8 mouse cellular contexts compared by ENCODE assay signal in the genomic region with DNA sequence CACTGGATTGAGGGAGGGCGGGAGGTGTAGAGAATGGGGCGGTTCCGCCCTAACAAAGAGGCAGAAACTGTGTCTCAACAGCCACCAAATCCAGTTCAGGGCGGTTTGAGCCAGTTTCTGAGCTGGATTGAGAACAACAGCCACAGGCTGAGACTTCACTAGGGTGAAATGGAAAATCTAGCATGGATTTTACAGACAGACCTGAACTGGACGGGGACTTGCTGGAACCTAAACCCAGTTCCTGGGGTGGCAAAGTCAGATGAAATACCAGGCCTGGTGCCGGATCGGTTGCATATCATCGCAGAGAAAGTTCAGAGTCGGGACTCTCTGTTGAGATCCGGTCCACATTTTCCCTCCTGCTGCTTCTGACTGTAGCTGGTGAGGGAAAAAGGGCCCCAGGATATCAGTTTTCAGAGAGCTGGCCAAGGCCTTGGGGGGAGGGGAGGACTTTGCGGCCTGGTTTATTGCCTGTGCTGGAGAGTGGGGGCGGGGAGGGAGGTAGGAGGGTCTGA. TPM values are rescaled to one million over a fixed set of nuclear protein-coding genes. Genes with fewer than 3 reads are reported as not detected.
DNase-seq lines count a peak whose midpoint lies in the region; ATAC-seq and TF ChIP-seq lines count a peak whose summit lies in the region.

No protein-coding gene starts in this region.

- ATAC-seq in cerebellum, adult (ENCODE audit: insufficient number of reproducible peaks, low FRiP score, low TSS enrichment): peak; percentile 58
- peak; percentile 80 for ATAC-seq in forebrain, embryonic 12.5 days (ENCODE audit: low FRiP score)
- peak; percentile 86 for ATAC-seq in heart, embryonic 16.5 days (replicated peaks; ENCODE audit: extremely low read depth, insufficient read depth, low FRiP score)
- peak; percentile 83 for ATAC-seq in liver, embryonic 14.5 days (ENCODE audit: insufficient read depth)
- peak; percentile 46 for ATAC-seq in neural tube, embryonic 11.5 days (ENCODE audit: insufficient read depth, low FRiP score, low TSS enrichment)
- peak; percentile 86 for ATAC-seq in stomach, embryonic 16.5 days (ENCODE audit: insufficient read depth, low FRiP score)

- H3K4me2 ChIP-seq in forebrain, embryonic 12.5 days: no peak overlapping the region
- H3K4me2 ChIP-seq in heart, embryonic 16.5 days (ENCODE audit: low read depth, low read length): no peak overlapping the region
- peak overlapping the region; percentile 61 for H3K4me2 ChIP-seq in liver, embryonic 14.5 days (ENCODE audit: low read depth)
- H3K4me2 ChIP-seq in neural tube, embryonic 11.5 days (ENCODE audit: low read depth): no peak overlapping the region
- no peak overlapping the region for H3K4me2 ChIP-seq in stomach, embryonic 16.5 days (ENCODE audit: low read depth, low read length)

- no peaks in the 10 kb centered on the region for H3K27me3 ChIP-seq in ES-Bruce4 (ENCODE audit: control insufficient read depth, insufficient read depth, low read length, poor library complexity, severe bottlenecking)
- H3K27me3 ChIP-seq in forebrain, embryonic 12.5 days: no peaks in the 10 kb centered on the region
- H3K27me3 ChIP-seq in heart, embryonic 16.5 days (ENCODE audit: control insufficient read depth, insufficient read depth, low read length): no peaks in the 10 kb centered on the region
- H3K27me3 ChIP-seq in liver, embryonic 14.5 days (ENCODE audit: control insufficient read depth, insufficient read depth, low read length): no peaks in the 10 kb centered on the region
- no peaks in the 10 kb centered on the region for H3K27me3 ChIP-seq in neural tube, embryonic 11.5 days (ENCODE audit: control insufficient read depth, insufficient read depth, low read length)
- no peaks in the 10 kb centered on the region for H3K27me3 ChIP-seq in stomach, embryonic 16.5 days (ENCODE audit: control insufficient read depth, insufficient read depth, low read length)

- H3K27ac ChIP-seq in ES-Bruce4 (ENCODE audit: insufficient read depth, low read length): peak overlapping the region; percentile 93
- peak overlapping the region; percentile 99 for H3K27ac ChIP-seq in forebrain, embryonic 12.5 days
- peak overlapping the region; percentile 93 for H3K27ac ChIP-seq in heart, embryonic 16.5 days (ENCODE audit: low read length)
- H3K27ac ChIP-seq in liver, embryonic 14.5 days: peak overlapping the region; percentile 98
- peak overlapping the region; percentile 95 for H3K27ac ChIP-seq in neural tube, embryonic 11.5 days (ENCODE audit: low read depth, low read length)
- peak overlapping the region; percentile 91 for H3K27ac ChIP-seq in stomach, embryonic 16.5 days (ENCODE audit: low read length)

- H3K9ac ChIP-seq in ES-Bruce4 (ENCODE audit: low read depth, poor library complexity, severe bottlenecking): no peak overlapping the region
- H3K9ac ChIP-seq in forebrain, embryonic 12.5 days: no peak overlapping the region
- H3K9ac ChIP-seq in heart, embryonic 16.5 days (ENCODE audit: low read length): no peak overlapping the region
- H3K9ac ChIP-seq in liver, embryonic 14.5 days (replicated peaks): no peak overlapping the region; the same call in 1 of the 2 replicates
- no peak overlapping the region for H3K9ac ChIP-seq in neural tube, embryonic 11.5 days (ENCODE audit: low read length)
- H3K9ac ChIP-seq in stomach, embryonic 16.5 days (ENCODE audit: low read length): no peak overlapping the region

- H3K4me3 ChIP-seq in ES-Bruce4 (ENCODE audit: low read depth, low read length): no peak overlapping the region
- H3K4me3 ChIP-seq in forebrain, embryonic 12.5 days (replicated peaks): no peak overlapping the region
- H3K4me3 ChIP-seq in heart, embryonic 16.5 days (ENCODE audit: low read length): no peak overlapping the region
- H3K4me3 ChIP-seq in liver, embryonic 14.5 days (ENCODE audit: insufficient read depth in 1 of 2, low read depth in 2 of 2, low read length in 2 of 2): peak overlapping the region; percentile 11 to 23; a peak in 2 of 4 replicates
- no peak overlapping the region for H3K4me3 ChIP-seq in neural tube, embryonic 11.5 days (ENCODE audit: low read depth, low read length)
- no peak overlapping the region for H3K4me3 ChIP-seq in stomach, embryonic 16.5 days (replicated peaks; ENCODE audit: low read length)

- TF ChIP-seq POLR2A in ES-Bruce4 (IDR thresholded peaks at IDR 0.05; ENCODE audit: insufficient read depth, low read length): no peak

- H3K4me1 ChIP-seq in ES-Bruce4 (ENCODE audit: control insufficient read depth, insufficient read depth, low read length): peaks cover 5% of the 10 kb centered on the region
- peaks cover 47% of the 10 kb centered on the region for H3K4me1 ChIP-seq in forebrain, embryonic 12.5 days
- H3K4me1 ChIP-seq in heart, embryonic 16.5 days (ENCODE audit: control insufficient read depth, insufficient read depth, low read length): peaks cover 49% of the 10 kb centered on the region
- peaks cover 64 to 78% of the 10 kb centered on the region in 2 experiments for H3K4me1 ChIP-seq in liver, embryonic 14.5 days (replicated peaks; ENCODE audit: control insufficient read depth in 2 of 2, insufficient read depth in 2 of 2, low read length in 1 of 2)
- H3K4me1 ChIP-seq in neural tube, embryonic 11.5 days (ENCODE audit: control insufficient read depth, insufficient read depth, low read length): no peaks in the 10 kb centered on the region
- peaks cover 33% of the 10 kb centered on the region for H3K4me1 ChIP-seq in stomach, embryonic 16.5 days (ENCODE audit: control insufficient read depth, insufficient read depth, low read length)

- TF ChIP-seq EP300 in ES-Bruce4 (IDR thresholded peaks at IDR 0.05; ENCODE audit: insufficient read depth, low read depth, low read length): 0 out of 2 replicates have a peak, but pooled peaks have one; percentile 56
- peak; percentile 87 for TF ChIP-seq EP300 in liver, embryonic 14.5 days (IDR thresholded peaks at IDR 0.05; ENCODE audit: low read depth)

- no peaks in the 10 kb centered on the region for H3K36me3 ChIP-seq in ES-Bruce4 (ENCODE audit: control insufficient read depth, insufficient read depth, low read length, poor library complexity, severe bottlenecking)
- no peaks in the 10 kb centered on the region for H3K36me3 ChIP-seq in forebrain, embryonic 12.5 days (replicated peaks)
- 0 out of 2 replicates have a peak, but pooled peaks cover 4% of the 10 kb centered on the region for H3K36me3 ChIP-seq in heart, embryonic 16.5 days (ENCODE audit: control insufficient read depth, insufficient read depth)
- no peaks in the 10 kb centered on the region for H3K36me3 ChIP-seq in liver, embryonic 14.5 days (replicated peaks; ENCODE audit: control insufficient read depth, insufficient read depth, low read depth)
- no peaks in the 10 kb centered on the region for H3K36me3 ChIP-seq in neural tube, embryonic 11.5 days (ENCODE audit: control insufficient read depth, insufficient read depth, low read length)
- no peaks in the 10 kb centered on the region for H3K36me3 ChIP-seq in stomach, embryonic 16.5 days (ENCODE audit: control insufficient read depth, insufficient read depth, low read length)

- WGBS in forebrain, embryonic 12.5 days: 5% methylated on average over 12 of the region's 12 CpGs
- WGBS in heart, embryonic 16.5 days: 2% methylated on average over 12 of the region's 12 CpGs
- under 1% methylated on average over 12 of the region's 12 CpGs for WGBS in liver, embryonic 14.5 days (ENCODE audit: insufficient replicate concordance)
- WGBS in neural tube, embryonic 11.5 days: 7% methylated on average over 12 of the region's 12 CpGs
- WGBS in stomach, embryonic 16.5 days: 6% methylated on average over 12 of the region's 12 CpGs

- peaks cover 39% of the 10 kb centered on the region for H3K9me3 ChIP-seq in ES-Bruce4 (replicated peaks; ENCODE audit: control insufficient read depth, insufficient read depth, low read length, poor library complexity, severe bottlenecking)
- no peaks in the 10 kb centered on the region for H3K9me3 ChIP-seq in forebrain, embryonic 12.5 days
- peaks cover 2% of the 10 kb centered on the region; the same call in 1 of the 2 replicates for H3K9me3 ChIP-seq in heart, embryonic 16.5 days (replicated peaks; ENCODE audit: control insufficient read depth, low read length)
- no peaks in the 10 kb centered on the region for H3K9me3 ChIP-seq in liver, embryonic 14.5 days (ENCODE audit: control insufficient read depth, low read length)
- H3K9me3 ChIP-seq in neural tube, embryonic 11.5 days (ENCODE audit: control insufficient read depth, low read length): no peaks in the 10 kb centered on the region
- H3K9me3 ChIP-seq in stomach, embryonic 16.5 days (replicated peaks; ENCODE audit: control insufficient read depth, low read length): no peaks in the 10 kb centered on the region; the same call in 1 of the 2 replicates

- peak; percentile 96 to 98 for DNase-seq in kidney, postnatal 25 days
- peak; percentile 96 to 97 (median 97) for DNase-seq in liver, embryonic 14.5 days (ENCODE audit: low read depth in 3 of 3, low spot score in 3 of 3)
- peak; percentile 93 for DNase-seq in neural tube, embryonic 11.5 days (ENCODE audit: low spot score)

- TF ChIP-seq CTCF in ES-Bruce4 (IDR thresholded peaks at IDR 0.05; ENCODE audit: low read depth, low read length): no peak
- TF ChIP-seq CTCF in liver, embryonic 14.5 days (IDR thresholded peaks at IDR 0.05; ENCODE audit: low read depth): peak; percentile 17; the same call in 1 of the 2 replicates

RNA-seq across cellular contexts. Expression of gene Atf7ip, which starts 37.5 kb away (rescaled TPM):
- 110 and 114 TPM in 2 replicates for polyA plus RNA-seq in ES-Bruce4 (2011; ENCODE audit: insufficient read depth, insufficient read length, low read depth, missing spikeins)
- 63.2 and 72.4 TPM in 2 replicates for polyA plus RNA-seq in forebrain, embryonic 12.5 days (2016; fragmentation: Nextera tagmentation; extraction: Ambion mirVana)
- polyA plus RNA-seq in heart, embryonic 16.5 days (2015; fragmentation: Nextera tagmentation; extraction: Ambion mirVana): 27.9 and 31.4 TPM in 2 replicates
- polyA plus RNA-seq in liver, embryonic 14.5 days (2012; rRNA removed): 5.8 and 7.2 TPM in 2 replicates
- 14.2 TPM in 2 replicates for polyA plus RNA-seq in liver, embryonic 14.5 days (2014; fragmentation: Nextera tagmentation; extraction: Ambion mirVana)
- 51.1 and 56.4 TPM in 2 replicates for polyA plus RNA-seq in neural tube, embryonic 11.5 days (2014; fragmentation: Nextera tagmentation; extraction: Ambion mirVana)
- 30.0 and 34.0 TPM in 2 replicates for polyA plus RNA-seq in stomach, embryonic 16.5 days (2015; fragmentation: Nextera tagmentation; extraction: Ambion mirVana)

RNA-seq across cellular contexts. Expression of gene E330021D16Rik, which starts 53.1 kb away (rescaled TPM):
- 0.36 TPM in 1 of 2 replicates, not detected in the other for polyA plus RNA-seq in ES-Bruce4 (2011; ENCODE audit: insufficient read depth, insufficient read length, low read depth, missing spikeins)
- not detected in 2 replicates for polyA plus RNA-seq in forebrain, embryonic 12.5 days (2016; fragmentation: Nextera tagmentation; extraction: Ambion mirVana)
- polyA plus RNA-seq in heart, embryonic 16.5 days (2015; fragmentation: Nextera tagmentation; extraction: Ambion mirVana): not detected in 2 replicates
- 0.08 and 0.09 TPM in 2 replicates for polyA plus RNA-seq in liver, embryonic 14.5 days (2012; rRNA removed)
- 0.19 and 0.34 TPM in 2 replicates for polyA plus RNA-seq in liver, embryonic 14.5 days (2014; fragmentation: Nextera tagmentation; extraction: Ambion mirVana)
- polyA plus RNA-seq in neural tube, embryonic 11.5 days (2014; fragmentation: Nextera tagmentation; extraction: Ambion mirVana): not detected in 2 replicates
- not detected in 2 replicates for polyA plus RNA-seq in stomach, embryonic 16.5 days (2015; fragmentation: Nextera tagmentation; extraction: Ambion mirVana)

Comparison
In these comparisons a context has a peak if more than half of its experiments do, and no peak if none do; other contexts are left out.
1. H3K4me3 ChIP-seq: peak in liver, embryonic 14.5 days (2 of 2); none in ES-Bruce4 (single experiment), forebrain, embryonic 12.5 days (single experiment), heart, embryonic 16.5 days (single experiment), neural tube, embryonic 11.5 days (single experiment) and stomach, embryonic 16.5 days (single experiment).
2. Peak in every context shown above with its lines, with median percentiles within 50 percentile points of each other: H3K27ac ChIP-seq, ATAC-seq and DNase-seq.